Mouse (Mus musculus) spleen, adult 2 months (tissue): ENCODE results near the gene Gtse1. TPM values are rescaled to one million over a fixed set of nuclear protein-coding genes. Genes with fewer than 3 reads are reported as not detected.
A peak's percentile ranks its signal among the peaks of the same experiment; 100 is the strongest.
"Not testable (repeated sequence)": the region's sequence is repeated elsewhere in the genome, so short reads cannot be mapped to it uniquely, and the experiment has no call there.

ENCODE experiments used
- DNase-seq, 2 experiments: peaks; one replicate each; pipeline versions ENCODE4 v3.0.0 to v3.0.0-alpha.2; 2012 to 2021; ENCODE audit warnings: low spot score in 2 of 2, low read depth in 1 of 2
- H3K27ac ChIP-seq: fragments of 200-500 bp; 2 replicates; pipeline ENCODE4 v1.5.1; 2012; ENCODE audit warnings: low read length, inconsistent platforms; ENCODE audit not compliant: insufficient read depth
- H3K27me3 ChIP-seq: fragments of 200-500 bp; 2 replicates; pipeline ENCODE4 v1.6.1; 2012; ENCODE audit warnings: mild to moderate bottlenecking, moderate library complexity, low read length, inconsistent platforms; ENCODE audit not compliant: control insufficient read depth, insufficient read depth
- H3K36me3 ChIP-seq: fragments of 200-500 bp; 2 replicates; pipeline ENCODE4 v1.6.1; 2012; ENCODE audit warnings: mild to moderate bottlenecking, low read length, inconsistent platforms; ENCODE audit not compliant: control insufficient read depth, insufficient read depth
- H3K4me1 ChIP-seq: fragments of 200-500 bp; 2 replicates; pipeline ENCODE4 v1.6.1; 2011; ENCODE audit warnings: inconsistent platforms; ENCODE audit not compliant: control insufficient read depth, insufficient read depth, insufficient read length
- H3K4me3 ChIP-seq: fragments of 200-500 bp; 2 replicates; pipeline ENCODE4 v1.5.1; 2011; ENCODE audit warnings: mild to moderate bottlenecking, inconsistent platforms; ENCODE audit not compliant: insufficient read depth, insufficient read length; ENCODE audit errors: extremely low read depth
- CTCF ChIP-seq: fragments of 200-500 bp; IDR thresholded peaks from 2 replicates; pipeline ENCODE4 v1.5.1; 2011; ENCODE audit warnings: mild to moderate bottlenecking, inconsistent platforms; ENCODE audit not compliant: insufficient read depth, insufficient read length, insufficient replicate concordance; ENCODE audit errors: extremely low read depth
- POLR2A ChIP-seq: fragments of 200-500 bp; IDR thresholded peaks from 2 replicates; pipeline ENCODE4 v1.6.1; 2011; ENCODE audit warnings: low read depth, low read length, inconsistent platforms
- WGBS: fragments of 180-500 bp; shearing (Covaris S2); methylation state at CpG from one replicate; pipeline ENCODE4 v1.1.7; 2018; 5-methylcytosine and 5-hydroxymethylcytosine counted together
- polyA plus RNA-seq: library from polyadenylated mRNA; depleted of rRNA; stranded (reverse); fragments of >200 nt; gene quantifications from 2 replicates; pipeline ENCODE4 v1.2.3, GENCODE M21; 2012

The Gtse1 gene
- polyA plus RNA-seq, 1 experiment: 5.2 TPM

GRCm38 (mm10) chr15:85836887-85837286, 22.7 kb upstream of the Gtse1 start:
- no peaks in the 10 kb centered on the region; the same call in 1 of the 2 replicates for H3K36me3 ChIP-seq
- H3K27me3 ChIP-seq: no peaks in the 10 kb centered on the region
- TF ChIP-seq POLR2A (no peak), CTCF (no peak)
- H3K27ac ChIP-seq: no peak overlapping the region
- peaks cover 6% of the 10 kb centered on the region; the same call in 1 of the 2 replicates for H3K4me1 ChIP-seq
- DNase-seq: no peak
- 90% methylated on average over 5 of the region's 5 CpGs for WGBS
- H3K4me3 ChIP-seq: no peak overlapping the region

- Histone ChIP-seq H3K36me3 (peaks cover under 1% of the 10 kb centered on the region), H3K27me3 (no peaks in the 10 kb centered on the region), H3K27ac (no peak overlapping the region), H3K4me3 (no peak overlapping the region), H3K4me1 (no peaks in the 10 kb centered on the region)
- 0 out of 2 replicates have a peak, but pooled peaks have one; percentile 8 for TF ChIP-seq CTCF
- no peak for TF ChIP-seq POLR2A
- no peak for DNase-seq
- 81% methylated on average over 6 of the region's 6 CpGs for WGBS
Measured at GRCm38 (mm10) chr15:85840983-85841382, 18.6 kb upstream of the Gtse1 start.

GRCm38 (mm10) chr15:85841796-85842360, 17.7 kb upstream of the Gtse1 start:
- 84% methylated on average over 5 of the region's 5 CpGs for WGBS
- no peak for DNase-seq
- Histone ChIP-seq H3K27me3 (no peaks in the 10 kb centered on the region), H3K36me3 (peaks cover 4% of the 10 kb centered on the region), H3K27ac (no peak overlapping the region), H3K4me3 (no peak overlapping the region), H3K4me1 (no peaks in the 10 kb centered on the region)
- TF ChIP-seq CTCF: no peak
- no peak for TF ChIP-seq POLR2A

- H3K27ac ChIP-seq: no peak overlapping the region
- no peaks in the 10 kb centered on the region for H3K27me3 ChIP-seq
- DNase-seq: no peak
- no peak overlapping the region for H3K4me3 ChIP-seq
- H3K4me1 ChIP-seq: no peaks in the 10 kb centered on the region
- TF ChIP-seq CTCF: no peak
- TF ChIP-seq POLR2A: no peak
- H3K36me3 ChIP-seq: peaks cover 5% of the 10 kb centered on the region
Measured at GRCm38 (mm10) chr15:85845071-85845470, 14.5 kb upstream of the Gtse1 start.

- Histone ChIP-seq H3K27ac (no peak overlapping the region), H3K4me1 (no peaks in the 10 kb centered on the region), H3K27me3 (no peaks in the 10 kb centered on the region), H3K4me3 (no peak overlapping the region), H3K36me3 (peaks cover 1% of the 10 kb centered on the region)
- no peak for DNase-seq
- 91% methylated on average over 12 of the region's 12 CpGs for WGBS
- TF ChIP-seq CTCF (no peak), POLR2A (no peak)
Measured at GRCm38 (mm10) chr15:85851656-85852392, 7.7 kb upstream of the Gtse1 start.

- TF ChIP-seq POLR2A: no peak
- no peak for TF ChIP-seq CTCF
- H3K4me3 ChIP-seq: peak overlapping the region; percentile 88
- H3K27me3 ChIP-seq: no peaks in the 10 kb centered on the region
- no peaks in the 10 kb centered on the region for H3K36me3 ChIP-seq
- DNase-seq: no peak
- WGBS: 11% methylated on average over 15 of the region's 15 CpGs
- H3K27ac ChIP-seq: no peak overlapping the region
- H3K4me1 ChIP-seq: peaks cover 4% of the 10 kb centered on the region; the same call in 1 of the 2 replicates
Measured at GRCm38 (mm10) chr15:85858980-85859489, 510 bp upstream of the Gtse1 start.

GRCm38 (mm10) chr15:85865913-85866312, 6.4 kb downstream of the Gtse1 start:
- H3K36me3 ChIP-seq, DNase-seq, H3K4me1 ChIP-seq, H3K27ac ChIP-seq, H3K4me3 ChIP-seq, H3K27me3 ChIP-seq: not testable (repeated sequence)
- WGBS: 94% methylated on average over 7 of the region's 7 CpGs
